Mouse (Mus musculus) liver, adult 2 months (tissue): ENCODE results near the gene Ubald1.

Experiments
- CTCF ChIP-seq: fragments of 200-500 bp; IDR thresholded peaks from 2 replicates; pipeline ENCODE4 v1.5.1; 2011; ENCODE audit warnings: low read depth, low read length, control low read depth
- POLR2A ChIP-seq: fragments of 200-500 bp; IDR thresholded peaks from 2 replicates; pipeline ENCODE4 v1.6.1; 2011; ENCODE audit warnings: low read length, control low read depth; ENCODE audit not compliant: insufficient read depth; ENCODE audit errors: extremely low read depth

DNA sequence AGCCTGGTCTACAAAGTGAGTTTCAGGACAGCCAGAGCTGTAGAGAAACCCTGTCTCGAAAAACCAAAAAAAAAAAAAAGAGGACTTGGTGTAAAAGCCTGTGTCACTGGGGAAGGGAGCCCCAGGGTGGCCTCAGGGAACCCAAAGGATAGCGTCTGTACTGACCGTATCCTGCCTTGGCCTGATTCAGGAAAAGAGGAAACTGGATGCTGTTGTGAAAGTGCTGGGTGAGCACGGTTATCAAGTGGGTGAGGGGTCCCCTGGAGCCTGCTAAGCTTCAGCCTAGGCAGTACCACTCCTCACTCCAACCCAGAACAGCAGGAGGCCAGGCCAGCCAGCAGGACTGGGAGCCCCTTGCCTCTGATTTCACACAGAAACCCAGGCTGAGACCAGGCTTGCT is 2.9 kb downstream of the Ubald1 start:
- TF ChIP-seq CTCF (no peak), POLR2A (no peak)
